Mouse (Mus musculus): ENCODE measurements at regions not wholly inside any gene's neighbourhood (a gene's known extent, or its start where the extent isn't known, plus 50 kb on each side); places are given as distances from the start of the nearest gene placed in this dataset.

DNA sequence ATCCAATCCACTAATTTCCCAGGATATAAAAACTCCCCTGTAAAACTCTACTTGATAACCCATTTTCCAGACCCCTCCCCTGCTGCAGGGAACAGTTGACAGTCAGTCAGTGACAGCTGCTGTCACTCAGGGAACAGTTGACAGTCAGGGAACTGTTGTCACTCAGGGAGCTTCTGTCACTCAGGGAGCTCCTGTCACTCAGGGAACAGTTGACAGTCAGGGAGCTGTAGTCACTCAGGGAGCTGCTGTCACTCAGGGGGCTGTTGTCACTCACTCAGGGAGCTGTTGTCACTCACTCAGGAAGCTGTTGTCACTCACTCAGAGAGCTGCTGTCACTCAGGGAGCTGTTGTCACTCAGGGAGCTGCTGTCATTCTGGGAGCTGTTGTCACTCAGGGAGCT is 214.3 kb upstream of the 1700012A03Rik start:
- no peak for TF ChIP-seq CTCF (IDR thresholded peaks at IDR 0.05; ENCODE audit: control insufficient read depth, insufficient read depth, low read length)
- no peak for TF ChIP-seq POLR2A (IDR thresholded peaks at IDR 0.05; ENCODE audit: borderline replicate concordance, control insufficient read depth, low read depth, low read length)

Data from bone marrow, adult 2 months (tissue).